Mouse (Mus musculus) megakaryocyte, embryonic 14.5 days (primary cell): ENCODE data around the gene Ksr1.

Experiments used
- FLI1 ChIP-seq: IDR thresholded peaks from 2 replicates; pipeline ENCODE4 v1.6.1; 2012; ENCODE audit warnings: low read length, inconsistent platforms, mixed read lengths
- GATA1 ChIP-seq: IDR thresholded peaks from 3 replicates; pipeline ENCODE4 v1.6.1; 2012; ENCODE audit warnings: mixed read lengths, low read length, inconsistent platforms, borderline replicate concordance

GRCm38 (mm10) chr11:79137245-79137644, 9.0 kb downstream of the Ksr1 start:
- TF ChIP-seq GATA1 = no peak
- no peak for TF ChIP-seq FLI1
